ENCODE assay signal across 17 mouse cellular contexts in the genomic region with DNA sequence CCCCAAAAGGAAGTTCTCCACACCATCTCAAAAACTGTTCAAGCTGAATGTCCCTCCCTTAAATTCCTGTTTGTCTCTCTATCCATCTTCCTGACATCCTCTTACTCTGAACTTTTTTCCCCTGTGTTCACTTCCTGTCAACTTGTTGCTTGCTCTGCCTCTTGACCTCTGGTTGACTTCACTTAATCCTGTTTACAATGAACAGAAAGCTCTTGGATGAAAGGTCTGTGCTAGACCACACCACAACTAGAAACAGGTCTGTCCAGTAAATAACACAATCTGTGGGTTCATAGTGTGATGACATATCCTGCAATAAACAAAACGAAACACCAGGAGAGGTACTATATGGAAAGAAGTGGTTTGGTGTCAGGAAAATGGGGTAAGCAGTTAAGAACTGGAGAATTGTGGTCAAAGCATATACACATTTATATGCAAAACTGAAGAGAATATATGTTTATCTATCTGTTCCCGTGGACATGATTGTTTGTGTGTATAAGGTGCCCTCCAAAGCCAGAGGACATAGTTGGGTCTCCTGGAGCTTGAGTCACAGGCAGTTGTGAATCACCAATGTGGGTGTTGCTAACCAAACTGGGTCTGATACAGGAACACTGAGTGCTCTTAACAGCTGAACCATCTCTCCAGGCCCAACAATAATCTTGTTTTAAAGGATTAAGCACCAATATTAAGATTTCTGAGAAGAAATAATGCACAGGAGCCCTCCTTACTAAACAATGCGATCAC. TPM values are rescaled to one million over a fixed set of nuclear protein-coding genes. Genes with fewer than 3 reads are reported as not detected.
A peak's percentile ranks its signal among the peaks of the same experiment; 100 is the strongest.
DNase-seq lines count a peak whose midpoint lies in the region; ATAC-seq and TF ChIP-seq lines count a peak whose summit lies in the region.
"Had no signal": no experiment of that assay in that cellular context is flagged by ENCODE, and none has a peak within 500 bp of the region (broad histone marks: within the 10 kb centered on the region; RNA-seq: fewer than 3 reads in every experiment).

No protein-coding gene starts in this region.

- peaks cover 31% of the 10 kb centered on the region for H3K79me2 ChIP-seq in CH12.LX (replicated peaks; ENCODE audit: control insufficient read depth, extremely low read depth, insufficient read depth, poor library complexity, severe bottlenecking)

- no peak for TF ChIP-seq CTCF in CH12.LX (conservative IDR thresholded peaks at IDR 0.05 in 1 of 2, IDR thresholded peaks at IDR 0.05 in 1 of 2; ENCODE audit: low read depth in 2 of 2, low read length in 2 of 2)

- peak overlapping the region; percentile 74 for H3K4me2 ChIP-seq in liver, embryonic 12.5 days
- peak overlapping the region; percentile 92 for H3K4me2 ChIP-seq in CH12.LX (ENCODE audit: insufficient read depth, low read depth, poor library complexity, severe bottlenecking)
- H3K4me2 ChIP-seq in hindbrain, embryonic 16.5 days (ENCODE audit: low read length), result no peak overlapping the region

- no peaks in the 10 kb centered on the region for H3K27me3 ChIP-seq in liver, embryonic 12.5 days (replicated peaks)
- no peaks in the 10 kb centered on the region for H3K27me3 ChIP-seq in CH12.LX (replicated peaks)
- H3K27me3 ChIP-seq in hindbrain, embryonic 16.5 days (replicated peaks; ENCODE audit: control insufficient read depth, insufficient read depth, low read length), result no peaks in the 10 kb centered on the region
- H3K27me3 ChIP-seq: heart, embryonic 12.5 days; limb, embryonic 13.5 days; neural tube, embryonic 13.5 days had no signal

- H3K4me1 ChIP-seq in liver, embryonic 12.5 days, result peaks cover 38% of the 10 kb centered on the region
- H3K4me1 ChIP-seq in CH12.LX (ENCODE audit: control insufficient read depth in 1 of 2, insufficient read depth in 2 of 2), result peaks cover 0 to 17% of the 10 kb centered on the region in 2 experiments; a peak in 3 of 4 replicates
- H3K4me1 ChIP-seq in hindbrain, embryonic 16.5 days (ENCODE audit: control insufficient read depth, insufficient read depth, low read depth, low read length), result peaks cover 9% of the 10 kb centered on the region

- TF ChIP-seq POLR2A in CH12.LX (IDR thresholded peaks at IDR 0.05; ENCODE audit: low read depth, low read length), result no peak

- peak; percentile 5 for DNase-seq in CD4-positive, CD25-positive, alpha-beta regulatory T cell, adult 2 months (ENCODE audit: low read depth, low spot score)
- DNase-seq in liver (no peak), CH12.LX (ENCODE audit: extremely low read depth) (no peak)
- peak; percentile 19 for DNase-seq in induced T-regulatory cell, adult 2 months (ENCODE audit: low read depth)
- DNase-seq in adrenal gland, postnatal 14 days, result no peak
- DNase-seq: cerebellum, adult 11 months; gastrocnemius, postnatal 25 days; lung, postnatal 4 days; thymus, adult 18-20 months had no signal

- 0 out of 2 replicates have a peak overlapping the region, but pooled peaks have one; percentile 94 for H3K9ac ChIP-seq in liver, embryonic 12.5 days
- H3K9ac ChIP-seq in CH12.LX (ENCODE audit: insufficient read depth, low read depth), result peak overlapping the region; percentile 76
- no peak overlapping the region for H3K9ac ChIP-seq in hindbrain, embryonic 16.5 days (ENCODE audit: low read depth, low read length)
- H3K9ac ChIP-seq: neural tube, embryonic 13.5 days had no signal

- ATAC-seq in CD4-positive, CD25-positive, alpha-beta regulatory T cell, adult 4 months, result no peak
- ATAC-seq in liver, embryonic 12.5 days, result no peak
- ATAC-seq in hindbrain, embryonic 16.5 days, result no peak
- ATAC-seq: inflammation-experienced regulatory T-cells, adult 6 months had no signal

- peak; percentile 22; the same call in 1 of the 2 replicates for TF ChIP-seq EP300 in CH12.LX (IDR thresholded peaks at IDR 0.05; ENCODE audit: low read length)

- 81% methylated on average over 3 of the region's 3 CpGs for WGBS in liver, embryonic 12.5 days (ENCODE audit: insufficient replicate concordance)
- 90% methylated on average over 3 of the region's 3 CpGs for WGBS in hindbrain, embryonic 16.5 days

- H3K4me3 ChIP-seq in liver, embryonic 12.5 days, result no peak overlapping the region
- no peak overlapping the region for H3K4me3 ChIP-seq in CH12.LX (replicated peaks in 1 of 3; ENCODE audit: low read depth in 2 of 3, low read length in 2 of 3, poor library complexity in 1 of 3)
- H3K4me3 ChIP-seq in hindbrain, embryonic 16.5 days (ENCODE audit: low read length), result no peak overlapping the region

- H3K36me3 ChIP-seq in liver, embryonic 12.5 days, result peaks cover 21% of the 10 kb centered on the region
- H3K36me3 ChIP-seq in CH12.LX (replicated peaks in 1 of 2; ENCODE audit: control insufficient read depth in 1 of 2, insufficient read depth in 1 of 2, low read length in 1 of 2), result peaks cover 3 to 6% of the 10 kb centered on the region in 2 experiments
- no peaks in the 10 kb centered on the region for H3K36me3 ChIP-seq in hindbrain, embryonic 16.5 days (ENCODE audit: control insufficient read depth, insufficient read depth, low read length)

- H3K27ac ChIP-seq in liver, embryonic 12.5 days, result peak overlapping the region; percentile 89; the same call in 1 of the 2 replicates
- peak overlapping the region; percentile 79 for H3K27ac ChIP-seq in CH12.LX (ENCODE audit: insufficient read depth, low read depth)
- H3K27ac ChIP-seq in hindbrain, embryonic 16.5 days (ENCODE audit: low read depth, low read length), result no peak overlapping the region
- H3K27ac ChIP-seq: neural tube, embryonic 13.5 days had no signal

- in situ Hi-C loops in CH12.LX (cut with MboI; ENCODE audit: low pct_ligation_motif_present, low pct_unique_long_range_greater_than_20kb, low sequenced_read_pairs), result no loop called here

- dilution Hi-C loops in CH12.LX (cut with MboI; ENCODE audit: extremely low pct_ligation_motif_present, extremely low pct_unique_long_range_greater_than_20kb, low sequenced_read_pairs), result no loop called here

- no peaks in the 10 kb centered on the region for H3K9me3 ChIP-seq in liver, embryonic 12.5 days (replicated peaks)
- no peaks in the 10 kb centered on the region for H3K9me3 ChIP-seq in CH12.LX (replicated peaks; ENCODE audit: low read length)
- no peaks in the 10 kb centered on the region for H3K9me3 ChIP-seq in hindbrain, embryonic 16.5 days (ENCODE audit: control insufficient read depth, low read length)
- H3K9me3 ChIP-seq: embryonic facial prominence, embryonic 10.5 days; heart, embryonic 12.5 days; limb, embryonic 13.5 days; neural tube, embryonic 13.5 days had no signal

- no peak for TF ChIP-seq RAD21 in CH12.LX (IDR thresholded peaks at IDR 0.05; ENCODE audit: low read depth, low read length)

TF ChIP-seq in CH12.LX, 34 proteins besides CTCF, POLR2A, EP300 and RAD21:
- TF ChIP-seq SIN3A (IDR thresholded peaks at IDR 0.05; ENCODE audit: low read length), result peak; percentile 34; the same call in 1 of the 2 replicates
- no peak for TF ChIP-seq UBTF (IDR thresholded peaks at IDR 0.05; ENCODE audit: low read depth, low read length)
- TF ChIP-seq MXI1 (IDR thresholded peaks at IDR 0.05; ENCODE audit: low read depth, low read length), result 0 out of 2 replicates have a peak, but pooled peaks have one; percentile 45
- TF ChIP-seq CHD1 (IDR thresholded peaks at IDR 0.05; ENCODE audit: low read depth, low read length), result no peak

RNA-seq across cellular contexts. Expression of gene Dut, which starts 1.3 kb away (rescaled TPM):
- 10 to 100 TPM; 40.8 to 41.1 TPM for polyA plus RNA-seq in CD4-positive, CD25-positive, alpha-beta regulatory T cell, adult 4 months (2017; shearing (Covaris generic))
- polyA plus RNA-seq in liver, embryonic 12.5 days (2016; fragmentation: Nextera tagmentation; extraction: Ambion mirVana), result 199 and 210 TPM in 2 replicates
- 197 and 272 TPM in 2 replicates for total RNA-seq in CH12.LX (2012; rRNA removed)
- total RNA-seq in CH12.LX (2014; rRNA removed), result 348 and 351 TPM in 2 replicates
- 228 and 232 TPM in 2 replicates for polyA plus RNA-seq in CH12.LX (2012; ENCODE audit: insufficient read length, low read depth)
- 72.8 and 75.4 TPM in 2 replicates for polyA plus RNA-seq in hindbrain, embryonic 16.5 days (2015; fragmentation: Nextera tagmentation; extraction: Ambion mirVana)
- 36.1 and 39.4 TPM in 2 replicates for total RNA-seq in adrenal gland, postnatal 14 days (2021)

Comparison
In these comparisons a context has a peak if more than half of its experiments do, and no peak if none do; other contexts are left out.
1. DNase-seq: peak in CD4-positive, CD25-positive, alpha-beta regulatory T cell, adult 2 months (single experiment) and induced T-regulatory cell, adult 2 months (single experiment); none in liver (single experiment), CH12.LX (single experiment) and adrenal gland, postnatal 14 days (single experiment).